Mouse (Mus musculus) gonadal fat pad, adult 2 months (tissue): ENCODE data around the gene Elk3. TPM values are rescaled to one million over a fixed set of nuclear protein-coding genes. Genes with fewer than 3 reads are reported as not detected.
"Not testable (repeated sequence)": the region's sequence is repeated elsewhere in the genome, so short reads cannot be mapped to it uniquely, and the experiment has no call there.

Experiments used
- DNase-seq: peaks from one replicate; pipeline ENCODE4 v3.0.0-alpha.2; 2012; ENCODE audit warnings: low read depth
- polyA plus RNA-seq: library from polyadenylated mRNA; depleted of rRNA; stranded (reverse); fragments of >200 nt; gene quantifications from 2 replicates; pipeline ENCODE4 v1.2.3, GENCODE M21; 2012; rRNA removed

Gene Elk3
- 20.7 and 25.0 TPM in 2 replicates for polyA plus RNA-seq

DNA sequence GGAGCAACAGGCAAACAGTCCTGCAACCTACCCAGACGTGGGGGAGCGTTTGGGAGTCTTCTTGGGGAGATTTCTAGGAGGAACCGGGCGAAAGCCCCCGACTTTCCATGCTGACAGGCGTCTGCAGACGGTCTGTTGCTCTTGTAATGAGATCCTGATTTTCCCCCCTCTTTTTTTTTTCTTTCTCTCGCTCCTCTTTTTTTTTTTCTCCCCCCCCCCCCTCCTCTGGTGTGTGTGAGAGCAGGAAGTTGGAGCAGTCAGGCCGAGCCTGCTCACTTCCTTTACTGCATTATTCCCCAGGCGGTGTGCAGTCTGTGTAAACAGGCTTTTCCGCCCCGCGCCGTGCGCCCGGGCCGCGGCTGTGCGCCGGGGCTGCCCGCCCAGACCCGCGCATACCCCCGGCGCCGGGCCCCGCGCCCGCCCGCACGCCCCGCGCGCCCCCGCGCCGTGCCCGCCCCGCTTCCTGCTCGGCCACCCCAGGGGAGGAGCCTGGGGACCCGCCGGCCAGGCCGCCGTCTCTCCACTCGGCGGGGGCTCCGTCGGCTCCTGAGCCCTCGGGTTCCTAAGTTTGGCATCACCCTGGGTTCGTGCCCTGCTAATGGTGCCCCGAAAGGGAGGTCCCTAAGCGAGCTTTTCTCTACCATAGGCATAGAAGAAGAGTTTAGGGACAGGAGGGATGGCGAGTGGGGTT, at the start of gene Elk3:
Gene Elk3 (minus strand): TSS at position 415 of the 691 bp plus-strand sequence.
- DNase-seq = no peak

DNA sequence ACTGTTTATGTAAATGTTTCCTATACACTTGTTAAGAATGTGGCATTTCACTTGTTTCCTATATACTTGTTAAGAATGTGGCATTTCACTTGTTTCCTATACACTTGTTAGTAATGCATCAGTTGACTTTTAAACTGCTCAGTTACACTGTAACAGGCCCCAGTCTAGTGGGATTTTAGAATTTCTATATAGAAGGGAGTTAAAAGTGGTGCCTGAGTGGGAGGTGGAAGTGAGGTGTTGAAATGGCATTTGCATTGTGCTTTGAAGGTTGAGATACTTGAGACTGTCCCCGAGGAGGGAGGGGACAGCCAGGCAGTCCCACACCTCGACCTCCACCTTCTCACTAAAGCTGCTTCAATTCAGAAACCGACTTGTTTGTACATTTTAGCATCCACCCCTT, 49.7 kb upstream of the Elk3 start:
- no peak for DNase-seq

DNA sequence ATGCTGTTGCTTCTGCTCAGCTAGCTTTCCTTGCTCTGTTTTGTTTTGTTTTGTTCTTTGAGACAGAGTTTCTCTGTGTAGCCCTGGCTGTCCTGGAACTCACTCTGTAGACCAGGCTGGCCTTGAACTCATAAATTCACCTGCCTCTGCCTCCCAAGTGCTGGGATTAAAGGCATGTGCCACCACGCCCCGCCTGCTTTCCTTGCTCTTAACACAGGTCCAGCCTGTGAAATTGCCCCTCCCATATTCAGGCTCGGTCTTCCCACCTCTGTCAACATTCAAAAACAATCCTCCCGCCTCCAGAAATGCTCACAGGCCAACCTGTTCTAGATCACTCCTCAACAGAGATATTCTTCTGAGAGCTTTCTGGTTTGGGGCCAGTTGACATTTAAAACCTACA, 49.3 kb upstream of the Elk3 start:
- DNase-seq = not testable (repeated sequence)

DNA sequence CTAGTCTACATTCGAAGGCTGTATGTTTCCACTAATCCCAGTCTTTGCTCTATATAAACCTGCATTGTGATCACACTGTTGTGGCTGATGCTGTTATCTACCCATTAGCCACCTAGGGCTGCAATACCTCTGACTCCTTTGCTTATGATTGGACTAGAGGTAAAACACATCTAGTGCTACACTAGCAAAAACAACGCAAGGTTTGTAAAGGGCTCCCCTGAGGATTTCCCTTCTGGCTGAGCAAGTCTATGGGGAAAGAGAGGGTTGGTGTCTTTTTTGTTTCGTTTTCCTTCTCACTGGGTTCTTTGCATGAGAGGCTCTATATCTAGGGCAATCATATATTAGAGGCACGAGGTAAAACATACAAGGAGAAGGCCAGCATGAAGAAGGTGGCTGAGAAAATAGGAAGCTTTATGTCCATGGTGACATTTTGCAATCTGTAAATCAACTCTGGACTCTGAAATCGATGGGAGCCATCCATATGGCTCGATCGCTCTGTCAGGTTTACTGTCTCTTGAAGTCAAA, 48.5 kb upstream of the Elk3 start:
- DNase-seq = no peak

DNA sequence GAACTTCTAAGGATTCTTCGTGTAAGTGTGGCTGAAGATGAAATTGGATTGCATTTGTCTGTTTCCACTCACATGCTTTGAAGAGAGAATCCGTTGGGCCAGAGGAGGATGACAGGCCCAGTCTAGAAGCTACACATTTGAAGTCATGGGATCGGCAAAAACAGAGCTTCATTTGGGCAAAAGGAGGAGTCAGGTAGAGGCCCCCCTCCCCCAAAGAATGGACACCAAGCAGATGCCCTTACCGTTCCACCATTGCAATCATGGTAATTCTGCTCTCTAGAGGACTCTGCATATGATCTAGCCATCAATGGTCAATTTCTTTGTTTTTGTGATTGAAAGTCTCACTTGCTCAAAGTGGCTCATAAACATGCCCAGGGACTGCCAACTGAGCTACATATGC, 47.9 kb upstream of the Elk3 start:
- DNase-seq = no peak

DNA sequence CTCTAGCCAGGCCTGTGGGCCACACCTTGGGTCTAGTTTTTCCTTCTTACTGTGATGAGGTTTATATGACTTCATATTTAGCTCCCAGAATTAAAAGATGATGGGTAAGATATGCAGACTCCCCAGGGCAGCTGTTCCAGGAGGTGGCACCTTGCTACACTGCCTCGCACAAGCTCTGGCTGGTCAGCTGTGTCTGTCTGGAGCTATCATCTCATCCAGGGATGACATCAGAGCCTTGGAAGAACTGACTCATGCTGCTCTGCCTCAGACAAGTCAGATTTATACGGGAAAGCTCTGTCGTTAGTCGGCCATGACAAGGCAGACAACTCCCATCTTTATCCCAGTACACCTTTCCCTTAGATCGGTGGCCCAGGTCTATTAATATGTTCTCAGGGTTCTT, 46.2 kb upstream of the Elk3 start:
- no peak for DNase-seq

DNA sequence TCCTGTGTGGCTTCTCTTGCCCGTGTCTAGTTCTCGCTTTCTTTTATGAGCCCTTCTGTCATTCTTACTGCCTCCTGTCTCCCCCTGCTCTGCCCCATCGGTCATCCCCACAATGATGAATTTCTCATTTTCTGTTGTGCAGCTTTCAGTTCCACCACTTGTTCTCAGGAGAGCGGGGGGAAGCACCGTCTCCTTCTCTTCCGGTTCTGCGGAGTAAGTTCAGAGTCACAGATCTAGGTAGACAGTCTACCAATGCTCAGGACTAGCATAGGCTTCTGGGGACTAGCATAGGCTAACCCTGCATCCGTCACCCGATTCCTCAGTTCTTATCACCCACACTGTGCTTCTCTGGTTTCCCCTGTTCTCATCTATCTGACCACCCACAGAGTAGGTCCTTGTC, 45.2 kb upstream of the Elk3 start:
- DNase-seq = no peak

DNA sequence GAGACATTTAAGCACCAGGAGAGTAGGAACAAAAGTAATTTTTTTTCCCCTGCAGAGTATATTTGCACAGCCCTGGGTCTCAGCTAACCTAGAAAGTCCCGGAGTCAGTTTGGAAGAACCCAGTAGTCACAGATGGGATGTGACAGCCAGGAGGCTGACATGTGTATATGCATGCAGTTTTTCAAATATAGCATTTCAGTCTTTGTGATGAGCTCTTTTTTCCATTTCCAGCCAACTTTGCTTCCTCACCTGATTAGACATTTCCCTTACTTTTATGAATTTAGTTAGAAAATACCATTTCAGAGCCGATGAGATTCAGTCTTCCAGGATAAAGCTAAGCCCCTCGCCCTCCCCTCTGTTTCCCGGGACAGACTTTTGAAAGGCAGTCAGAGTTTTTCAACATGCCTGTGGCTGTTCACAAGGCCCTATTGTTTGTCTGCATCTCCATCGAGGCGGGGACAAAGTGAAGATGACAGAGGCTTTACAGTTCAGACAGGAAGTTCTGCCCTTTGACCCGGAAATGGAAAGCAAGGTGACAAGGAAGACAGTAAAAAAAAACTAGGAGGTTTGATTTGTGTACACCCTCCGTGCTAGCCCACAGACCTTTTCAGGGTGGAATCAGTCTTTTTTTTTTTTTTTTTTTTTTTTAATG, 44.5 kb upstream of the Elk3 start:
- DNase-seq = no peak

DNA sequence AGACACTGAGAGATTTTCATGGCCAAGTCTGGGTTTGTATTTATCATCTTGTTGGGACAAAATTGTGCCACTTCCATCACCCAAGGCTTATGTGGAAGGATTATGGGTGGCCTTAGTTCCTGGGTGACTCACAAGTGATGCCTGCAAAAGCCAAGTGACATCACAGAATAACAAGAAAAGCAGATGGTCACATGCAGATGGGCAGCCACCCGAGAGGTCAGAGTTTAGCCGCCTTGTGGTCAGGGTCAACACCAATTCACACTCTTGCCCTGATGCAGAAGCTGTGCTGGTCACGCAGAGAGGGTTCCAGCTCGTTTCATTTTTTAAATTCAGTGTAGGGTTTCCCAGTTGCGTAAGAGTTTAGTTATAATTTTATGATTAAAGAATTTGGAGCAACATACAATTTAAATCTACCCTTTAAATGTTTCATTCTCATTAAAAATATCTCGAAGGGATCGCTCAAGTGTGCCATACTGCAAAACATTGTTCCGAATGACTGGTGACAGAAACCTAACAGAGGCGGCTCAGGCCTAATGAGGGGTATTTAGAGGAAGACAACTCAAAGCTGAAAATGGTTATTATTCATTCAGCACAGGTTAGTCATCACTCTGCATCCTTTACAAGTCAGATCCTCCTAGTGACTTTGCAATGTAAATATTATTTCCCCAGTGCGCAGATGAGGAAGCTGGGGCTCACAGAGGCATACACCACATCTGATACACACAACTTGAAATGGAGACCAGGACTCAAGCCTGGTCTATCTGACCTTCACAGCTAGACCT, 42.8 kb upstream of the Elk3 start:
- DNase-seq = no peak

DNA sequence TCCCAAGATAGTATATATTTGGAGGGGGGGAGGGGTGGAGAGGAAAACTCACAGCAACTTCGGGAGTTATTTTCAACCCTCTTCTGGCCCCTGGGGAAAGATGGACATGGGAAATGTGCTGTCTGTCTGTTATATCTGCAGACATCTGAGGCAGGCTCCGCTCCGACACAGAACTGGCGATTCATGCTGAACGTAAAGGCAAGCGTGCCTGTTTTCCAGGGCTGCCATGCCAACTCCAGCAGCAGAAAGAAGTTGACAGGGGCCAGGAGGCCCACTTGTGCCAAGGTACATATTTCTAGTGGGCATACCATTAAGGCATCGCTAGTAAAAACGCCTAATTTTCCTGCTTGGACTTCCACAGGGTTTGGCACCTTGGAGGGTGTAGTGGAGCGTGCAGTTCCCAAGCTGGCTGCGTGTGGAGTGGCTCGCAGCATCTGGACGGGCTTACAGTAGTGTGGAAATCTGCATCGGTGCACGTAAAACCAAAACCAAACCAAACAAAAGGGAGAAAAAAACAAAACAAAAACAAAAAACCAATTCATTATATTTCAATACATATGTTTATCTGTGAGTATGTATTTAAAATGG, 37.1 kb upstream of the Elk3 start:
- no peak for DNase-seq

DNA sequence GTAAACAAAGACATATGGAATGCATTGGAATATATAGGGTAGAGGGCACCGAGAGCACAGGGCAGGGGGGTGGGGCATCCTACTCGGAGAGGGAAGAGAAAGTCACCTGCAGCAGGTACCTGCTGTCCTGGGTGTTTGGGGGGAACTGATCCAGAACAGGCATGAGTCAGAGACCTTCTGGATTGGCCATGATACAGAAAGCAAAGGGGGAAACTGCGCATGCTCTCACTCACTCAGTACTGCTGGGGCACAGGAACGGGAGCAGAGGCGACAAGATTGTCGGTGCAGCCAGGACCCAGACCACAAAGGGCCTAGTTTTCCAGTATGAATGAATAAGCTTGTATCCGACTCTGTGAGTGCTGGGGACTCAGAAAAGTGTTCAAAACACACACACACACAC, 36.5 kb upstream of the Elk3 start:
- DNase-seq = no peak

DNA sequence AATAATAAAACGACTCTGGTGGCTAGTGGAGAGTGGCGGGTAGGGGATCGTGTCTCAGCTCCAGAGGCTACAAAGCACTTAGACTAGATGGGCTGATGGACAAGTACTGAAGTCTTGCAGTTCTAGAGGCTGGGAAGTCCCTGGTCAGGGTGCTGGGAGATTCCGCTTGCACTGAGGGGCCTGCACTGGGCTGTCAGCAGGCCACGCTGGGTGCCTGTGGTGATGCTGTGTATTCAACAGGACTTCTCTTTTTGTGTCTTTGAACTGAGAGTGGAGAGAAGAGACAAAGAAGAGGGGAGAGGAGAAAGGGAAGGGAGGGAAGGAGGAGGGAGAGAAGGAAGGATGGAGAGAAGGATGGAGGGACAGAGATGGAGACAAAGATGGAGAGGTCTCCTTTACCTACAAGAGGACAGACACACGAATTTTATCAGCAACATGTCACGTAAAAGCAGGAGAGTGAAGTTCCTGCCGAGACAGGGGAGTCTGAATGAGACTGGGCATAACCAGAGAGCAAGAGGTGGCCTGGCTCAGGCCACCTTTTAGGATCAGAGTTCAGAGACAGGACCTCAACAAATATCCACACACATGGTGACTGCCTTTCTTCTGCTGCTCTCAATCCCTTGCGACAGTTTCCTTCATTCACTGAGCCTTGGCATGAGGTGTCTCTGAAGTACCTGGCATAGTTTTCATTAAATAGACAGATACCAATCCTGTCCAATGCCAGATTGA, 35.4 kb upstream of the Elk3 start:
- DNase-seq = no peak

DNA sequence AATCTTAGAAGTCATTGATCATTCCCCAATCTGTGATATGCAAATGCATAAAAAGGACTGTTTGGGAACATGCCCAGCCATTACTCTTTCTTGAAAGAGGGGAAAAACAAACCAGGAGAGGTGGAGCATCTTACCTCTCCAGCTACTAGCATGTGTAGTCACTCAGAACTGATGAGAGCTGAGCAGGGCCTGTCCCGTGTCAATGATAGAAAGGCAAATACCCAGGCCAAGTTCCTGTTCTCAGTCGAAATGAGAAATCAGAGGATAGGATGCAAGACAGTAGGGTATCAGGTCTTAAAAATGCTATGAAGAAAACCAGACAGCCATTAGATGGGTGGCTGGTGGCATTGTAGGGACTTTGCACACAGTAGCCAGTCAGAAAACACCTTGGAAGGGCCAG, 34.6 kb upstream of the Elk3 start:
- no peak for DNase-seq

DNA sequence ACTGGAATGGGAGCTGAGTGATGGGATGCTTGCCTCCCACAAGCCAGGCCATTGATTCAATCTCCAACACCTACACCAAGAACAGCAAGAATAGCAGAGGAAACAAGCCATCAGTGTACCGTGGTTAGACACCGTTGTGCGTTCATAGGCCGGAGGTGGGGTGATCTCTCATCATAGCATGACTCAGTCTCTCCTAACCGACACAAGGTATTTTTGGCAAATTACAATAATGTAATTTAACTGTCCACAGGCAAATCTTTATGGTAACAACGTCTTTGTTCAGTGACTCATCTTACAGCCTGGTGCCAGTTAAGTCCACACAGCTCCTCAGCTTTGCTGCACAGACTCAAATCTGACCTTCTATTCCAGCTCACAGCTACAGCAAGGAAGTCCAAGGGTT, 32.5 kb upstream of the Elk3 start:
- DNase-seq = no peak

DNA sequence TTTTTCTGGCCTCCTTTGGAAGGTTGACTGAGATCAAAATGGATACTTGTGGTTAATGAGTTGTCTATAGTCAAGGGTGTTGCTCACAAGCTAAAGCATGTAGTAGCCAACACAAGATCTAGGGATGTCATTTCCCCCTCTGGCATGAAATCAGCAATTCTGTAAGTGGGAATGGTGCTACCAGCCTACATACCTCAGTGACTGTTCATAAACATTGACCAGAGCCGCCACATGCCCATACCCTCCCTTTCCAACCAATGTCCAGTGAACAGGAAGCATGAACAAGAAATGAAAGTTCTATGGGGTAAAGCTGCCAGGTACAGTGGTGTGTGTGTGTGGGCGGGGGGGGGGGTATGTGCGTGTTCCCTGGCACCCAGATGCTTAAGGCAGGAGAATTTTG, 32.1 kb upstream of the Elk3 start:
- DNase-seq = no peak

DNA sequence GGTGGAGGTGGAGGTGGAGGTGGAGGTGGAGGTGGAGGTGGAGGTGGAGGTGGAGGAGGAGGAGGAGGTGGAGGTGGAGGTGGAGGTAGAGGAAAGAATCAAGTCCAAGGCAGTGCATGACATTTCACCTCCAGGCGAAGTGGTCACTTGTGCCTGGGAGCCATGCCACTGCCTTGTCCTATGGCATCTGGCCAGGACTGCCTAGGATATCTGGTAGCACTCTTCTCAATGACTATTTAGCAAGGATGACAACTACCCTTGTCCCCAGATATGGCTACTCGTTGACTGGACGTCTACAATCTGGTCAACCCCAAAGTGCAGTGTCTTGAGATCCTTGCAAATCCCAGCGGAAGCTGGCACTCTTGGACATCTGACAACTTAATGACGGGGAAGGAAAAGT, 27.6 kb upstream of the Elk3 start:
- DNase-seq = no peak

DNA sequence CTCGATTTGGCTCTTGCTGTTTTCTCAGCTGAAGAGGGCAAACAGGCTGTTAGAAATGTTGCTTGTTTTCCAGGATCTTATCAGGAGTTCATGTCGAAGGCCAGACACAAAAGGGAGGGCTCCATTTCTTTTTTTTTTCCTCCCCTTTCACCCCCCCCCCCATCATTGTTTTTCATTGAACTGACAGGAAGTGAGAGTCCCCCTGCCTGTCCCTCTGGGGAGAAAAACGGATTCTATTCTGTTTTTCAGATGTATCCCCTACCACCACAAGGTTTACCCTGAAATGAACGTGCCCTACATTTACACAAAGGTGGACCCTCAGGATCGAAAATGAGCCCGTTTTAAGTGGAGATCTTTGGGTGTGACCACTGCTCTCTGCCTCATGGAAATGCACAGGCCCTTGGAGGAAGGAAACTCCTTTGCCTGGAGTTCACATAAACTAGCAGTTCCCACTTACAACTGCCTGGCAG, 25.6 kb upstream of the Elk3 start:
- DNase-seq = no peak

DNA sequence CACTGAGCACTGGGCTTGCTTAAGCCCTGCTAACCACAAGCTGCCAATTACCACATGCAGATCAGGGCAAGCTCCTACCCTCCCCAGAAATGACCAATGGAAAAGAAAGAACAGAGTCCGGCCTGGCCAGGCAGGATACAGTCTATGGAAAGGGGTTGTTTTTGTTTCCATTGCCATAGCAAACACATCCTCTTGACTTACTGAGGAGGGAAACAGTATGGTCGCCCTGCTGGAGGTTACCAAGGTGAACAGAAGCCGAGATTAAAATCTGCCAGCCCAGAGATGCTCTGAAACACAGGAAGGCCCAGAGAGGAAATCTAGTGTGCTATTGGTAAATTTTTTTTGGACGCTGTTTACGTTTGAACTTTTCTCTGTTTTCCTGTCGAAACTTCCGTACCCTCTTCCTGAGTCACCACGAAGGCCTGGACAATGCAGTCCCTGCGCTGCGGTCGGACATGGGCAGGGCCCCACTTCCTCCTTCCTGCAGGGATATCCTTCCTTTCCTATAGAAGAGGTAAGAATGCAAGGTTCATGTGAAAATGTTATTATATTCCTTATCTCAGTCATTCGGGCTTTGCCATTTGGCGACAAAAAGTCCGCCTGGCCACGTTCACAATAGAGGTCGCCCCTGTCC, 25.0 kb upstream of the Elk3 start:
- DNase-seq = no peak

DNA sequence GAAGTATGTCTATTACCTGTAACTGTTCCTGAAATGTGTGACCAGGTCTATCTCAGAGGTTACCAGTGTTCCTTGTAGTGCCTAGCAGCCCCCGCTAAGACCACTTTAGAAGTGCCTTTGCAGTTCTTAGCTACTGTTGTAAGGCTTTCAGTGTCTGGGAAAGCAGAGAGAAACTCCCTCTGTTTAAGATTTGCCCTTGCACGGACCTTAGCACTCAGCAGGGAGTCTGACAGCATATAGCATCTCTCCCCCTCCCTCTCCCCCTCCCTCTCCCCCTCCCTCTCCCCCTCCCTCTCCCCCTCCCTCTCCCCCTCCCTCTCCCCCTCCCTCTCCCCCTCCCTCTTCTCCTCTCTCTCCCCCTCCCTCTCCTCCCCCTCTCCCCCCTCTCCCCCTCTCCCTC, 24.1 kb upstream of the Elk3 start:
- DNase-seq = no peak

DNA sequence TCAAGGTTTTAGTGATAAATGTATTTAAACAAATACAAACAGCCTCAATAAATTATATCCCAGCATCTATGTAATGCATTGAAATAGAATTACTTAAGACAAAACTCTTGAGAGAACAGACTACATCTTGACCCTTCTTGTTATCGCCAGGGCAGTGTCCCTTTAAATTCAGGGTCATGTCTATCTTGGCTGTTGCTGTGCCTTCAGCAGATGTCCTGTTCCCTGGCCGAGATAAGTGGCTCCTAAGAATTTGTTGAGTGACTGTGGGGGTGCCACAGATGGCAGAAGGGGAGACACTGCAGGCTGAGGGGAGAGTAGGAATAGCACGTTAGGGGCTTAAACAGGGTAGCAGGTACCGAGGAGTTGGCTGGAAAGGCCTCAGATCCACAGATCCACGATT, 22.3 kb upstream of the Elk3 start:
- DNase-seq = no peak

DNA sequence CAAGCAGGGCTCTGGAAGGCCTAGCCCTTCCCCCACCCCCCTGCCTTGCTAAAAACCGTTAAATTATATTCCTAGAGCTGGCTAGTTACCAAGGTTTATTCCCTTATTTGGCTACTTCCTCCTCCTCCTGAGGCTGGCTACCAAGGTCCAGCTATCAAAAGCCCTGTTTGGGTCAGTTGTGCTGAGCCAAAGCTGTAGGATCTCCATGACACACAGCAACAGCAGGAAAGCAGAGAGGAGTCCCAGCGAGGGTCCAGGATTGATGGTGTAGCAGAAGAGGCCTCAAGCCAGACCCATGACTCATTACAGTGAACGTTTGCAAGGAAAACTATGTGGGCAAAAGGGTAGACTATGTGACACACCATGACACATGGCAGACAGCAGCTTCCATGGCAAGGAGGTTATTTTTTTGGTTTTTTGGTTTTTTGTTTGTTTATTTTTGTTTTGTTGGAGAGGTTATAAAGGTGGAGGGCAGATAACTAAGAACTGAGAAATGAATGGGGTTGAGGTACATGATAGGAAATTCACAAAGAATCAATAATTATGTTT, 21.4 kb upstream of the Elk3 start:
- DNase-seq = no peak
